Mouse (Mus musculus) kidney, adult 2 months (tissue): Measurements from ENCODE around the gene Nsmf.

Source experiments
- CTCF ChIP-seq: fragments of 200-500 bp; conservative IDR thresholded peaks from 2 replicates; pipeline ENCODE4 v1.5.1; 2011; ENCODE audit warnings: low read depth, mild to moderate bottlenecking, control low read depth, low read length, moderate library complexity, mixed read lengths; ENCODE audit not compliant: insufficient read depth, insufficient read length
- POLR2A ChIP-seq: fragments of 200-500 bp; IDR thresholded peaks from one replicate; pipeline ENCODE4 v1.6.1; 2011; ENCODE audit warnings: low read depth, low read length, control low read depth

GRCm38 (mm10) chr2:25063523-25063922 is 9.4 kb downstream of the Nsmf start:
- TF ChIP-seq POLR2A (no peak), CTCF (no peak)
